8 mouse cellular contexts compared by ENCODE assay signal in genomic region chr11:61957296-61957813, GRCm38 (mm10). TPM values are rescaled to one million over a fixed set of nuclear protein-coding genes. Genes with fewer than 3 reads are reported as not detected.
DNase-seq lines count a peak whose midpoint lies in the region; ATAC-seq lines count a peak whose summit lies in the region.

No protein-coding gene starts in this region.

- H3K9me3 ChIP-seq in limb, embryonic 13.5 days: no peaks in the 10 kb centered on the region
- H3K9me3 ChIP-seq in neural tube, embryonic 15.5 days (replicated peaks): no peaks in the 10 kb centered on the region

- peaks cover 3% of the 10 kb centered on the region; the same call in 1 of the 2 replicates for H3K4me1 ChIP-seq in limb, embryonic 13.5 days
- H3K4me1 ChIP-seq in neural tube, embryonic 15.5 days: peaks cover 8% of the 10 kb centered on the region; the same call in 1 of the 2 replicates

- DNase-seq in cerebellum, postnatal 4 days (ENCODE audit: low spot score in 2 of 2): no peak
- DNase-seq in spleen, adult 12 weeks (ENCODE audit: low spot score): peak; percentile 70
- DNase-seq in spleen, adult 18-20 months: no peak
- DNase-seq in gastrocnemius, adult 8-10 months (ENCODE audit: low spot score in 2 of 2): no peak

- peak; percentile 47; the same call in 1 of the 2 replicates for ATAC-seq in cerebellum, adult (ENCODE audit: insufficient number of reproducible peaks, low FRiP score, low TSS enrichment)
- peak; percentile 83 for ATAC-seq in erythroid progenitor cell, adult 5-6 weeks (replicated peaks; ENCODE audit: low FRiP score, poor library complexity, severe bottlenecking)
- ATAC-seq in limb, embryonic 13.5 days (ENCODE audit: low FRiP score, low read depth): no peak
- ATAC-seq in neural tube, embryonic 15.5 days (ENCODE audit: low FRiP score): no peak; the same call in 1 of the 2 replicates

- no peaks in the 10 kb centered on the region for H3K36me3 ChIP-seq in limb, embryonic 13.5 days
- no peaks in the 10 kb centered on the region for H3K36me3 ChIP-seq in neural tube, embryonic 15.5 days

- H3K27ac ChIP-seq in limb, embryonic 13.5 days: no peak overlapping the region
- H3K27ac ChIP-seq in neural tube, embryonic 15.5 days (replicated peaks): no peak overlapping the region

- 6% methylated on average over 25 of the region's 25 CpGs for WGBS in limb, embryonic 13.5 days
- 6% methylated on average over 25 of the region's 25 CpGs for whole genome bisulfite sequencing in neural tube, embryonic 15.5 days

- H3K27me3 ChIP-seq in limb, embryonic 13.5 days: peaks cover 28% of the 10 kb centered on the region
- peaks cover 15% of the 10 kb centered on the region for H3K27me3 ChIP-seq in neural tube, embryonic 15.5 days (replicated peaks)

- peak overlapping the region; percentile 58; the same call in 1 of the 2 replicates for H3K9ac ChIP-seq in limb, embryonic 13.5 days
- H3K9ac ChIP-seq in neural tube, embryonic 15.5 days (replicated peaks): peak overlapping the region; percentile 40

- H3K4me3 ChIP-seq in limb, embryonic 13.5 days: peak overlapping the region; percentile 57
- H3K4me3 ChIP-seq in neural tube, embryonic 15.5 days (replicated peaks): peak overlapping the region; percentile 51

- peak overlapping the region; percentile 100 for H3K4me2 ChIP-seq in limb, embryonic 13.5 days (replicated peaks)
- H3K4me2 ChIP-seq in neural tube, embryonic 15.5 days: peak overlapping the region; percentile 100

RNA-seq across cellular contexts. Expression of gene Specc1, which starts 0.8 kb away (rescaled TPM):
- total RNA-seq in erythroid progenitor cell, adult 5-6 weeks (2015; ENCODE audit: low replicate concordance): 223 and 243 TPM in 2 replicates
- 391 and 459 TPM in 2 replicates for total RNA-seq in erythroid progenitor cell, adult 5-6 weeks (2017; ENCODE audit: low replicate concordance)
- polyA plus RNA-seq in limb, embryonic 13.5 days (2015; fragmentation: Nextera tagmentation; extraction: Ambion mirVana): 12.3 and 13.9 TPM in 2 replicates
- polyA plus RNA-seq in neural tube, embryonic 15.5 days (2015; fragmentation: Nextera tagmentation; extraction: Ambion mirVana): 9.7 and 11.2 TPM in 2 replicates
- total RNA-seq in gastrocnemius, adult 8-10 months (2022): 1 to 10 TPM; 1.5 to 2.7 (median 1.7) TPM

RNA-seq across cellular contexts. Expression of gene Akap10, which starts 27.3 kb away (rescaled TPM):
- 16.3 and 20.5 TPM in 2 replicates for total RNA-seq in erythroid progenitor cell, adult 5-6 weeks (2015; ENCODE audit: low replicate concordance)
- total RNA-seq in erythroid progenitor cell, adult 5-6 weeks (2017; ENCODE audit: low replicate concordance): 19.8 and 28.8 TPM in 2 replicates
- polyA plus RNA-seq in limb, embryonic 13.5 days (2015; fragmentation: Nextera tagmentation; extraction: Ambion mirVana): 17.5 and 17.7 TPM in 2 replicates
- polyA plus RNA-seq in neural tube, embryonic 15.5 days (2015; fragmentation: Nextera tagmentation; extraction: Ambion mirVana): 12.0 and 13.1 TPM in 2 replicates
- total RNA-seq in gastrocnemius, adult 8-10 months (2022): 10 to 100 TPM in 1 of 4 experiments, 1 to 10 TPM in 3; 8.1 to 12.1 (median 9.4) TPM

Comparison
In these comparisons a context has a peak if more than half of its experiments do, and no peak if none do; other contexts are left out.
1. ATAC-seq: peak in cerebellum, adult (single experiment) and erythroid progenitor cell, adult 5-6 weeks (single experiment); none in limb, embryonic 13.5 days (single experiment) and neural tube, embryonic 15.5 days (single experiment).
2. RNA of gene Specc1, which starts 0.8 kb away (total RNA-seq): 223 to 459 TPM in erythroid progenitor cell, adult 5-6 weeks; 1.5 to 2.7 TPM in gastrocnemius, adult 8-10 months; every median in the first group is over 10 times any median in the second.